Mouse (Mus musculus) WW6 (cell line): ENCODE results near the gene Clybl.

Source experiments
- DNase-seq: peaks from one replicate; pipeline ENCODE4 v3.0.0-alpha.2; 2013; ENCODE audit warnings: low read depth, low spot score

Gene Clybl

GRCm38 (mm10) chr14:122196851-122197250 is 15.3 kb downstream of the Clybl start:
- DNase-seq, result no peak

GRCm38 (mm10) chr14:122200247-122200885 is 18.9 kb downstream of the Clybl start:
- DNase-seq, result no peak

- DNase-seq, result no peak
Measured at GRCm38 (mm10) chr14:122209177-122209576, 27.7 kb downstream of the Clybl start.

- no peak for DNase-seq
Measured at GRCm38 (mm10) chr14:122213590-122213989, 32.1 kb downstream of the Clybl start.

GRCm38 (mm10) chr14:122214126-122214525 is 32.6 kb downstream of the Clybl start:
- DNase-seq, result no peak

GRCm38 (mm10) chr14:122217221-122217620 is 35.7 kb downstream of the Clybl start:
- DNase-seq, result no peak

GRCm38 (mm10) chr14:122222934-122223374 is 41.5 kb downstream of the Clybl start:
- DNase-seq, result no peak

GRCm38 (mm10) chr14:122223461-122224102 is 42.1 kb downstream of the Clybl start:
- DNase-seq, result peak; percentile 40

- no peak for DNase-seq
Measured at GRCm38 (mm10) chr14:122224103-122224494, 42.6 kb downstream of the Clybl start.

GRCm38 (mm10) chr14:122224501-122224928 is 43.0 kb downstream of the Clybl start:
- DNase-seq, result no peak

GRCm38 (mm10) chr14:122225479-122226132 is 44.1 kb downstream of the Clybl start:
- DNase-seq, result no peak

GRCm38 (mm10) chr14:122226133-122226515 is 44.6 kb downstream of the Clybl start:
- no peak for DNase-seq

GRCm38 (mm10) chr14:122226666-122227453 is 45.4 kb downstream of the Clybl start:
- no peak for DNase-seq

- DNase-seq, result no peak
Measured at GRCm38 (mm10) chr14:122227454-122227951, 46.0 kb downstream of the Clybl start.

GRCm38 (mm10) chr14:122228816-122229551 is 47.5 kb downstream of the Clybl start:
- DNase-seq, result peak; percentile 39

- DNase-seq, result no peak
Measured at GRCm38 (mm10) chr14:122229988-122230387, 48.5 kb downstream of the Clybl start.

- DNase-seq, result no peak
Measured at GRCm38 (mm10) chr14:122230621-122231025, 49.1 kb downstream of the Clybl start.

GRCm38 (mm10) chr14:122231073-122231472 is 49.6 kb downstream of the Clybl start:
- no peak for DNase-seq

GRCm38 (mm10) chr14:122233212-122233714 is 51.8 kb downstream of the Clybl start:
- no peak for DNase-seq

- DNase-seq, result no peak
Measured at GRCm38 (mm10) chr14:122243874-122244273, 62.4 kb downstream of the Clybl start.
